Mouse (Mus musculus): ENCODE results near the gene Ckap5. TPM values are rescaled to one million over a fixed set of nuclear protein-coding genes. Genes with fewer than 3 reads are reported as not detected.

The Ckap5 gene
- polyA plus RNA-seq, 1 experiment from 2014 or later = 30.8 TPM

GRCm38 (mm10) chr2:91634841-91635240 is 108.3 kb downstream of the Ckap5 start:
- ATAC-seq (ENCODE audit: low FRiP score, low TSS enrichment) (no peak), DNase-seq (ENCODE audit: low spot score) (no peak)
- Histone ChIP-seq H3K9ac (ENCODE audit: low read length) (no peak overlapping the region), H3K4me3 (ENCODE audit: low read depth, low read length) (no peak overlapping the region), H3K27ac (replicated peaks) (no peak overlapping the region), H3K36me3 (ENCODE audit: control insufficient read depth, insufficient read depth, low read length) (no peaks in the 10 kb centered on the region), H3K4me1 (replicated peaks; ENCODE audit: control insufficient read depth, insufficient read depth) (no peaks in the 10 kb centered on the region), H3K4me2 (replicated peaks; ENCODE audit: low read depth) (no peak overlapping the region), H3K9me3 (ENCODE audit: control insufficient read depth, low read length) (no peaks in the 10 kb centered on the region), H3K27me3 (ENCODE audit: control insufficient read depth, insufficient read depth, low read length) (no peaks in the 10 kb centered on the region)
- TF ChIP-seq EP300 (optimal IDR thresholded peaks at IDR 0.05) = no peak
- no peak for TF ChIP-seq CTCF (IDR thresholded peaks at IDR 0.05; ENCODE audit: low read depth)
- 66% methylated on average over 9 of the region's 9 CpGs for WGBS

DNA sequence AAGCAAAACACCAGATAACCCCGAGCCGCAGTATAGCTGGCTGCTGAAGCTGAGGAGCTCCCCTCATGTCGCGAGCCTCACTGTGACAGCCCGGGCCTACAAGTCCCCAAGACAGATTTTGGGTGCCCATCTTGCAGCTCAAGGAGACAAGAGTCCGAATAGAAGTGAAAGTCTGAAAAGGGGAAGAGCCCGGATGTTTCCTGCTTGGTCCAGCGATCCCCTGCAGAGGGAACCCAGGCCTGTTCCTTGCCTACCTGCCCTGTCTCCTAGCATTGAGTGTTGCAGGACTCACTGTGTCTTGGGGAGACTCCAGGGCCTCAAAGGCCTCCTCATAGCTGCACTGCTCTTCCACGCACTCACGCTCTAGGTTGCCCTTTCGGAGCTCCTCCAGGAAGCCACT is 108.9 kb downstream of the Ckap5 start:
- WGBS = 83% methylated on average over 11 of the region's 11 CpGs
- H3K4me3 ChIP-seq (ENCODE audit: low read depth, low read length) = no peak overlapping the region
- H3K36me3 ChIP-seq (ENCODE audit: control insufficient read depth, insufficient read depth, low read length) = no peaks in the 10 kb centered on the region
- H3K9ac ChIP-seq (ENCODE audit: low read length) = no peak overlapping the region
- DNase-seq (ENCODE audit: low spot score) = no peak
- peak overlapping the region; percentile 63; the same call in 1 of the 2 replicates for H3K27ac ChIP-seq (replicated peaks)
- H3K27me3 ChIP-seq (ENCODE audit: control insufficient read depth, insufficient read depth, low read length) = no peaks in the 10 kb centered on the region
- no peaks in the 10 kb centered on the region for H3K9me3 ChIP-seq (ENCODE audit: control insufficient read depth, low read length)
- no peaks in the 10 kb centered on the region for H3K4me1 ChIP-seq (replicated peaks; ENCODE audit: control insufficient read depth, insufficient read depth)
- TF ChIP-seq EP300 (optimal IDR thresholded peaks at IDR 0.05) = no peak
- no peak for TF ChIP-seq CTCF (IDR thresholded peaks at IDR 0.05; ENCODE audit: low read depth)
- no peak for ATAC-seq (ENCODE audit: low FRiP score, low TSS enrichment)
- H3K4me2 ChIP-seq (replicated peaks; ENCODE audit: low read depth) = no peak overlapping the region

GRCm38 (mm10) chr2:91636229-91636628 is 109.7 kb downstream of the Ckap5 start, which contains the start of gene F2:
TSS of gene F2 (minus strand) at chr2:91636414.
- H3K4me2 ChIP-seq (replicated peaks; ENCODE audit: low read depth) = no peak within 1 kb of the TSS
- H3K27me3 ChIP-seq (ENCODE audit: control insufficient read depth, insufficient read depth, low read length) = no peaks in the 10 kb centered on the region

DNA sequence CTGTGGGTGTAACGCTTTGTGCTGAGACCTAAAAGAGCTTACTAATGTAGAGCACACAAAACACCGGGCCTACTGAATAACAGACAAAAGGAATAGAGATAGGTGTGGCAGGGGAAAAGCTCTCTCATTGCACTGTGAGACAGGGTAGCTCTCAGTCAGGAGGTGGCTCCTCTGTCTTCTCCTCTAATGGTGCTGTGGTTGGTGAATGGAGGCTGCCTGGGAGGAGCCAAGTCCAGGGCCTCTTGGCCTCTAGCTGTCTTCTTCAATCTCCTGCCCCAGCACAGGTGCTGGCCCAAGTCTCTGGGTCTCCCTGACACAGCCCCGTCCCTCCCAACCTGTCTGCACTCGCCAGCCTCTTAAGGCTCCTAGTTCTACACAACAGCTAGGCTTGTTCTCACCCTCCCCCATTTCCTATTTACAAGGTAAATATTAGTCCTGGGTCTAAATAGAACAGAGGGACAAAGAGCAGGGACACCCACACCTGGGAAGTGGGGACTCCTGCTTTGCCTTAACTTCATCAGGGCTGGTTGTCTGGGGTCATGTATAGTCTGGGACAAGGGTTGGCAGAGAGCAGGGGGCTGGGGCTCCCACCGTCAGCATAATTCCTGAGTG is 110.3 kb downstream of the Ckap5 start:
- DNase-seq (ENCODE audit: low spot score) (peak; percentile 55), ATAC-seq (ENCODE audit: low FRiP score, low TSS enrichment) (peak; percentile 86)
- Histone ChIP-seq H3K27me3 (ENCODE audit: control insufficient read depth, insufficient read depth, low read length) (no peaks in the 10 kb centered on the region), H3K27ac (replicated peaks) (peak overlapping the region; percentile 81), H3K9me3 (ENCODE audit: control insufficient read depth, low read length) (no peaks in the 10 kb centered on the region), H3K36me3 (ENCODE audit: control insufficient read depth, insufficient read depth, low read length) (no peaks in the 10 kb centered on the region), H3K4me1 (replicated peaks; ENCODE audit: control insufficient read depth, insufficient read depth) (no peaks in the 10 kb centered on the region), H3K4me3 (ENCODE audit: low read depth, low read length) (no peak overlapping the region), H3K4me2 (replicated peaks; ENCODE audit: low read depth) (no peak overlapping the region), H3K9ac (ENCODE audit: low read length) (no peak overlapping the region)
- 59% methylated on average over 5 of the region's 5 CpGs for WGBS
- TF ChIP-seq CTCF (IDR thresholded peaks at IDR 0.05; ENCODE audit: low read depth) = no peak
- TF ChIP-seq EP300 (optimal IDR thresholded peaks at IDR 0.05) = no peak

More at GRCm38 (mm10) chr2:91636229-91636628, 109.7 kb downstream of the Ckap5 start, which contains the start of gene F2:
- ATAC-seq (ENCODE audit: low FRiP score, low TSS enrichment) (no peak), DNase-seq (ENCODE audit: low spot score) (no peak)
- peak within 1 kb of the TSS; percentile 81 for H3K27ac ChIP-seq (replicated peaks)
- H3K9me3 ChIP-seq (ENCODE audit: control insufficient read depth, low read length) = no peaks in the 10 kb centered on the region
- whole genome bisulfite sequencing = 59% methylated on average over 8 of the region's 8 CpGs
- no peak within 1 kb of the TSS for H3K4me3 ChIP-seq (ENCODE audit: low read depth, low read length)
- no peaks in the 10 kb centered on the region for H3K4me1 ChIP-seq (replicated peaks; ENCODE audit: control insufficient read depth, insufficient read depth)
- H3K36me3 ChIP-seq (ENCODE audit: control insufficient read depth, insufficient read depth, low read length) = no peaks in the 10 kb centered on the region
- no peak within 1 kb of the TSS for H3K9ac ChIP-seq (ENCODE audit: low read length)
- TF ChIP-seq CTCF (IDR thresholded peaks at IDR 0.05; ENCODE audit: low read depth) = no peak
- no peak for TF ChIP-seq EP300 (optimal IDR thresholded peaks at IDR 0.05)

GRCm38 (mm10) chr2:91638931-91639330 is 112.4 kb downstream of the Ckap5 start:
- H3K4me2 ChIP-seq (replicated peaks; ENCODE audit: low read depth) = no peak overlapping the region
- WGBS = 52% methylated on average over 6 of the region's 6 CpGs
- no peaks in the 10 kb centered on the region for H3K27me3 ChIP-seq (ENCODE audit: control insufficient read depth, insufficient read depth, low read length)
- DNase-seq (ENCODE audit: low spot score) = no peak
- H3K9me3 ChIP-seq (ENCODE audit: control insufficient read depth, low read length) = no peaks in the 10 kb centered on the region
- H3K4me3 ChIP-seq (ENCODE audit: low read depth, low read length) = no peak overlapping the region
- TF ChIP-seq CTCF (IDR thresholded peaks at IDR 0.05; ENCODE audit: low read depth) = no peak
- TF ChIP-seq EP300 (optimal IDR thresholded peaks at IDR 0.05) = no peak
- ATAC-seq (ENCODE audit: low FRiP score, low TSS enrichment) = peak; percentile 36
- no peak overlapping the region for H3K27ac ChIP-seq (replicated peaks)
- H3K9ac ChIP-seq (ENCODE audit: low read length) = no peak overlapping the region
- H3K4me1 ChIP-seq (replicated peaks; ENCODE audit: control insufficient read depth, insufficient read depth) = no peaks in the 10 kb centered on the region
- H3K36me3 ChIP-seq (ENCODE audit: control insufficient read depth, insufficient read depth, low read length) = no peaks in the 10 kb centered on the region

GRCm38 (mm10) chr2:91642825-91643415 is 116.4 kb downstream of the Ckap5 start:
- no peaks in the 10 kb centered on the region for H3K4me1 ChIP-seq (replicated peaks; ENCODE audit: control insufficient read depth, insufficient read depth)
- no peak overlapping the region for H3K4me3 ChIP-seq (ENCODE audit: low read depth, low read length)
- DNase-seq (ENCODE audit: low spot score) (peak; percentile 48), ATAC-seq (ENCODE audit: low FRiP score, low TSS enrichment) (peak; percentile 43; the same call in 1 of the 2 replicates)
- H3K9me3 ChIP-seq (ENCODE audit: control insufficient read depth, low read length) = no peaks in the 10 kb centered on the region
- TF ChIP-seq EP300 (optimal IDR thresholded peaks at IDR 0.05) (no peak), CTCF (IDR thresholded peaks at IDR 0.05; ENCODE audit: low read depth) (no peak)
- H3K4me2 ChIP-seq (replicated peaks; ENCODE audit: low read depth) = no peak overlapping the region
- H3K27ac ChIP-seq (replicated peaks) = no peak overlapping the region
- 77% methylated on average over 2 of the region's 2 CpGs for WGBS
- no peak overlapping the region for H3K9ac ChIP-seq (ENCODE audit: low read length)
- no peaks in the 10 kb centered on the region for H3K27me3 ChIP-seq (ENCODE audit: control insufficient read depth, insufficient read depth, low read length)
- H3K36me3 ChIP-seq (ENCODE audit: control insufficient read depth, insufficient read depth, low read length) = peaks cover 13% of the 10 kb centered on the region

All from stomach, postnatal 0 days (tissue).